Mouse (Mus musculus) C2C12 (cell line): ENCODE results near the gene Anapc7. TPM values are rescaled to one million over a fixed set of nuclear protein-coding genes. Genes with fewer than 3 reads are reported as not detected.

Experiments used
- H3K27me3 ChIP-seq: one replicate; pipeline ENCODE4 v1.6.1; 2011; ENCODE audit not compliant: control insufficient read depth, insufficient read depth, insufficient read length
- H3K36me3 ChIP-seq: one replicate; pipeline ENCODE4 v1.6.1; 2011; ENCODE audit not compliant: control insufficient read depth, insufficient read depth
- H3K4me3 ChIP-seq: one replicate; pipeline ENCODE4 v1.5.1; 2011; ENCODE audit warnings: mild to moderate bottlenecking, control low read depth; ENCODE audit not compliant: poor library complexity, insufficient read depth, severe bottlenecking
- H3K79me2 ChIP-seq: one replicate; pipeline ENCODE4 v1.6.1; 2011; ENCODE audit not compliant: control insufficient read depth, insufficient read depth
- H3K79me3 ChIP-seq: one replicate; pipeline ENCODE4 v1.6.1; 2011; ENCODE audit warnings: low read depth, control low read depth
- H3ac ChIP-seq: one replicate; pipeline ENCODE3; 2011; ENCODE audit warnings: low read depth; ENCODE audit not compliant: control insufficient read depth, insufficient read length
- CEBPB ChIP-seq: IDR thresholded peaks from one replicate; pipeline ENCODE4 v1.6.1; 2011; ENCODE audit warnings: low read depth, mild to moderate bottlenecking, control low read depth, moderate library complexity
- CTCF ChIP-seq: IDR thresholded peaks from one replicate; pipeline ENCODE4 v1.5.1; 2011; ENCODE audit not compliant: control insufficient read depth, insufficient read depth, insufficient read length
- FOSL1 ChIP-seq: IDR thresholded peaks from one replicate; pipeline ENCODE4 v1.8.0; 2011; ENCODE audit warnings: mild to moderate bottlenecking, low read length; ENCODE audit not compliant: poor library complexity, insufficient read depth, severe bottlenecking
- MAX ChIP-seq: IDR thresholded peaks from one replicate; pipeline ENCODE4 v1.6.1; 2011; ENCODE audit warnings: mild to moderate bottlenecking, control low read depth
- MYOD1 ChIP-seq: IDR thresholded peaks from one replicate; pipeline ENCODE4 v1.6.1; 2011; ENCODE audit warnings: low read depth; ENCODE audit not compliant: control insufficient read depth, insufficient read length
- MYOG ChIP-seq: IDR thresholded peaks from one replicate; pipeline ENCODE4 v1.6.1; 2011; ENCODE audit not compliant: control insufficient read depth, insufficient read length; ENCODE audit errors: extremely low read depth
- polyA plus RNA-seq: library from polyadenylated mRNA; unstranded; fragments of >200 nt; fragmentation: generic; extraction: Trizol; gene quantifications from one replicate; pipeline ENCODE4 v1.2.1, GENCODE M21; 2012; ENCODE audit warnings: missing spikeins

Anapc7 gene
- polyA plus RNA-seq, 1 experiment: 45.3 TPM

DNA sequence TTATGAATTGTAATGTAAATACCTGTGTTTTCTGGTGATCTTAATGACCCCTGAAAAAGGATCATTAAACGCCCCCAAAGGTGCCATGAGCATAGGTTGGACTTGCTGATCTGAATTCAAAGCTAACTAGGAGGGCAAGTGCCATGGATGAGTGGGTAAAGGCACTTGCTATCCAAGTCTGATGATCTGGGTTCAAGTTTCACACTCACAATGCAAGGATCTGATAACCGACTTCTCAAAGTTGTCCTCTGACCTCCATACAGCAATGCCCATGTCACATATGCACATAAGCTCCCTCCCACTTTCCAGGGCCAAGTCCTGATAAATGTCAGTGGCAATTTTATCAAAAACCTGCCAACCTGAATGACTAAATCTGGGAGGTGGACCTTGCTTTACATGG lies 71.5 kb downstream of the Anapc7 start:
- H3K4me3 ChIP-seq: no peak overlapping the region
- no peaks in the 10 kb centered on the region for H3K27me3 ChIP-seq
- H3K36me3 ChIP-seq: peaks cover 87% of the 10 kb centered on the region
- H3K79me3 ChIP-seq: peaks cover 61% of the 10 kb centered on the region
- TF ChIP-seq FOSL1: no peak
- TF ChIP-seq CEBPB: no peak
- no peak overlapping the region for H3ac ChIP-seq
- H3K79me2 ChIP-seq: peaks cover 79% of the 10 kb centered on the region

GRCm38 (mm10) chr5:122494449-122494848 lies 73.0 kb downstream of the Anapc7 start:
- no peak overlapping the region for H3K4me3 ChIP-seq
- no peak overlapping the region for H3ac ChIP-seq
- H3K79me3 ChIP-seq: peaks cover 72% of the 10 kb centered on the region
- H3K36me3 ChIP-seq: peaks cover 90% of the 10 kb centered on the region
- TF ChIP-seq MYOG: no peak
- no peak for TF ChIP-seq CTCF
- no peak for TF ChIP-seq MAX
- no peak for TF ChIP-seq CEBPB
- no peak for TF ChIP-seq MYOD1
- H3K27me3 ChIP-seq: no peaks in the 10 kb centered on the region
- H3K79me2 ChIP-seq: peaks cover 84% of the 10 kb centered on the region

Other genes starting within 250 kb of the Anapc7 start
- gene Hvcn1, start 214.9 kb upstream of the Anapc7 start, polyA plus RNA-seq: 0.02 TPM
- gene Tctn1, start 157.2 kb upstream of the Anapc7 start, polyA plus RNA-seq: 2.6 TPM
- gene Pptc7, start 137.3 kb upstream of the Anapc7 start, polyA plus RNA-seq: 6.3 TPM
- gene Rad9b, start 67.5 kb upstream of the Anapc7 start, polyA plus RNA-seq: 0.73 TPM
- gene Vps29, start 67.3 kb upstream of the Anapc7 start, polyA plus RNA-seq: 148 TPM
- gene Gpn3, start 49.8 kb upstream of the Anapc7 start, polyA plus RNA-seq: 35.9 TPM
- 49.5 TPM for gene Fam216a, start 49.3 kb upstream of the Anapc7 start, polyA plus RNA-seq
- 185 TPM for gene Arpc3, start 29.8 kb upstream of the Anapc7 start, polyA plus RNA-seq
- gene Atp2a2, start 80.5 kb downstream of the Anapc7 start, polyA plus RNA-seq: 101 TPM
- 3.5 TPM for gene Ift81, start 192.8 kb downstream of the Anapc7 start, polyA plus RNA-seq
- 1.6 TPM for gene P2rx7, start 222.2 kb downstream of the Anapc7 start, polyA plus RNA-seq